Mouse (Mus musculus): ENCODE data around the gene Ubxn1.
"Not testable (repeated sequence)": the region's sequence is repeated elsewhere in the genome, so short reads cannot be mapped to it uniquely, and the experiment has no call there.

Ubxn1 gene

DNA sequence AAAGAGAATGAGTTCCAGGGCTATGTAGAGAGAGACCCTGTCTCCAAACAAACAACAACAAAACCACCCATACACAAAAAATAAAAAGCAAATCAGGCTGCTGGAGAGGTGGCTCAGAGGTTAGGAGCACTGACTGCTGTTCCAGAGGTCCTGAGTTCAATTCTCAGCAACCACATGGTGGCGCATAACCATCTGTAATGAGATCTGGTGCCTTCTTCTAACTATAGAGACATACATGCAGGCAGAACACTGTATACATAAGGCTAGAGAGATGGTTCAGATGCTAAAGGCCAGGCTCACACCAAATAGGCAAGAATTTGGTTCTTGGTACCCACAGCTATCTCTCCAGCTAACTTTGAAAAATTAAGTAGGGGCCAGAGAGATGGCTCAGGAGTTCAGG, 12.3 kb upstream of the Ubxn1 start:
- DNase-seq: peak; percentile 29

- no peak for DNase-seq
Observed at GRCm38 (mm10) chr19:8864265-8864664, 7.0 kb upstream of the Ubxn1 start.

- not testable (repeated sequence) for DNase-seq
Observed at GRCm38 (mm10) chr19:8870381-8870780, 915 bp upstream of the Ubxn1 start.

DNA sequence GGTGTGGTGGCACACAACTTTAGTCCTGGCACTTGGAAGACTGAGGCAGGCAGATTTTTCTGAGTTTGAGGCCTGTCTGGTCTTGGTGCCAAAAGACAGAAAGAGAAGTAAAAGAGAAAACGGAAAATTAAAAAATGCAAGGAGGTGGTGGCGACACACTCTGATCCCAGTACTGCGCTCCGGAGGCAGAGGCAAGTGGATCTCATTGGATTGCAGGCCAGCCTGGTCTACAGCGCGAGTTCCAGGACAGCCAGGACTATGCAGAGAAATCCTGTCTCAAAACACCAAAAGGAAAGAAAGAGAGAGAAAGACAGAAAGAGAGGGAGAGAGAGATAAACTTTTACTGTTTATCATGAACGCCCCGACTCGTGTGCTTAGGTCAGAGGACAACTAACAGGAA, 458 bp upstream of the Ubxn1 start:
- peak; percentile 14 for DNase-seq

DNA sequence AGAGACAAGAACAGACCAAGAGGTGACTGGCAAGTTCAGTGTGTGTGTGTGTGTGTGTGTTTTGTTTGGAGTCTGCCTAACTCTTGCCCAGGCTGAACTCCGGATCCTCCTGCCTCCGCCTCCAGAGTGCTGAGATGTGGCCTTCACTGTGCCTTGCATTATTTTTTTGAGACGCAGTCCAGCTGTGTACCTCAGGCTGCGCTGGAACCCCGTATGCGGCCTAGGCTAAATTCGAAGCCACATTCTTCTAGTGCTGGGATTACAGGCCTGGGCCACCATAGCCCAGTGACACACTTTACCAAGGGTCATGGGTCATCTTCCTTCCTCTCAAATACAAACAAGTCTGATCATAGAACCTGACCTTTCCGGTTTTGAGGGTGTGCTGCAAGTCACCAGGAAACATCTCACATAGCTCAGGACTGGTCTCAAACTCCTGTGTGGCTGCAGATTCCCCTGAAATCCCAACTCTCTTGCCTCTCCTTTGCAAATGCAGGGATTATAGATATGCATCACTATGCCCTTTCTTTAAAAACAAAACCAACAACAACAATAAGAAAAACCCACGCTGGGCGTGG, 1.1 kb downstream of the Ubxn1 start:
- DNase-seq: no peak

- no peak for DNase-seq
Observed at GRCm38 (mm10) chr19:8875031-8875430, 3.7 kb downstream of the Ubxn1 start.

GRCm38 (mm10) chr19:8880311-8881033, 9.2 kb downstream of the Ubxn1 start, which contains the start of gene Uqcc3:
Uqcc3 (minus strand) TSS chr19:8880923.
- DNase-seq: peak; percentile 94

GRCm38 (mm10) chr19:8881034-8881392, 9.7 kb downstream of the Ubxn1 start:
- DNase-seq: no peak

GRCm38 (mm10) chr19:8883616-8884015, 12.3 kb downstream of the Ubxn1 start, which contains the start of the genes Lbhd1 and Gm49403:
Lbhd1 (plus strand) TSS chr19:8883732.
Gm49403 (plus strand) TSS chr19:8883930.
- peak; percentile 86 for DNase-seq

- DNase-seq: no peak
Observed at GRCm38 (mm10) chr19:8886916-8887584, 15.8 kb downstream of the Ubxn1 start.

DNA sequence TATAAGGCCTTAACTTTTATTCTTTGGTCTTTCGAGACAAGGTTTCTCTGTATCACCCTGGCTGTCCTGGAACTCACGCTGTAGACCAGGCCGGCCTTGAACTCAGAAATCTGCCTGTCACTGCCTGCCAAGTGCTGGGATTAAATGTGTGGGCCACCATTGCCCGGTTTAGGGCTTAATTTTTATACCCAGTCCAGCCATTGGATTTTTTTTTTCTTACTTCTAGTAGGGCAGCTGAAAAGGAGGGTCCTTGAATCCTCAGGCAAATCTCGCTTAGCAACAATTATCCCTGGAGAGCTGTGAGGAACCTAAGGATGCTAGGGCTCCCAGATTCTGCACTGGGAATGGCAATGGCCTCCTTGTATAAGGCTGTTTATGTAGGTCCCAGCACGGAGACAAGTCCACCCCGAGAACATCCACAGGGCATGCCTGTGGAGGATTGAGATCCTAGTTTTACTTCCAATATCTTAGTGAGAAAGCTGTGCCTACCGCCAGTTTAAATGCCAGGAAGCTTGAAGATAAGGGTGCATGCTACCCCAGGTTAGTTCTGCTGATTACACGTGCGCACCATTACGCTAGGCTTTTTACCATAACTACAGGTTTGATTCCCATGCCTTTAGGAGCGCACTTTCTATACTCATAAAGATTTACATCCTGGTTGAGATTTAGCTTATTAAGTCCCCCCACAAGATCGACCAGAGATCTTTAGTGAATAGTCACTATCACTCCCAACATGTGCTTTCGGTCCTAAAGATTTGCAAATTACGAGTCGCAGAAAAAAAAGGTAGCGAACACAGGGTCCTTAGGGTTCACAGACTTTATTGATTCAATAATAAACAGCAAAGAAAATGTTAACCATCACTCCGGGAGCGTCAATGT, 16.5 kb downstream of the Ubxn1 start:
- no peak for DNase-seq

- DNase-seq: peak; percentile 98
Observed at GRCm38 (mm10) chr19:8888511-8889385, 17.5 kb downstream of the Ubxn1 start, which contains the start of the genes 1810009A15Rik and Gm49416. 1810009A15Rik (plus strand) TSS chr19:8888853. Gm49416 (plus strand) TSS chr19:8888926.

DNA sequence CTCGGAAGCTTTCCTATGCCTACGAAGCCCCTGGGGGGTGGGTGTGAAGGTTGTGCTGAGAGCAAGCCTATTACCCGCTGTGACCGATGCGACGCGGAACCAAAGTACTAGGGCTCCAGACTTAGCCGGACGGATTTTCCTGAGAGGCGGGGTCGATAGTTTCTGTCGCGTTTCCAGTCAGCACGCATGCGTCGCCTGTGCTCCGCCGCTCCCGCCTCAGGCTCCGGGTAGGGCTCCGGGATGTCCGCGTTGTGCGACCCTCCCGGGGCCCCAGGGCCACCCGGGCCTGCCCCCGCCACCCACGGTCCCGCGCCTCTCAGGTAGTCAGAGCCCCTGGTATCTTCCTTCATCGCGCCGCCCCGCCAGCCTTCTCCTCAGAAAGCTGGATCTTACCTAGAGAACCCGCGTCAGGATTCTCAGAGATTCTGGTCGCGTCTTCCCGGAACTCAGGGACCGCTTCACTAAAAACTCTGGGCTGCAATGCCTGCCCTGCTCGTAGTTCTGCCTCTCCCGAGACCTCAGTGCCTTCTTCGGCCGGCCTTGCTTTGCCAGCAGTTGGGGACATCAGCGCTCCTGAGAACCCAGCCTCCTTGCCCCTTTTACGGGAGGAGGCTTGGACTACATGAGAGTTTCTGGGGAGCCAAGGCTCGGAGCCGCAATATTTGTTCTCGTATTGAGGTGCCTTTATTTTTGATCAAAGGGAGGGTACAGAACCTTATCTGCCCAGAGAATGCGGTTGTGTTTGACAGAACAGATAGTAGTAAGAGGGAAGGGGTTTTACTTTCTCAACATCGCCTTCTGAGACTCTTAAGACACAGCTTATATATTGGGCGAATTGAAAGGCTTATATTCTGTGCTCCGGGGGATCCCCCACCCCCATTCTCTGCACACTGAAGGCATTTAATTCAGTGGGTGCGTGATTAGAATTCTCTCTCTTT, 21.8 kb downstream of the Ubxn1 start, which contains the start of gene Ints5:
TSS of gene Ints5 (plus strand) at position 177 of the 938 bp plus-strand sequence.
- peak; percentile 94 for DNase-seq

DNA sequence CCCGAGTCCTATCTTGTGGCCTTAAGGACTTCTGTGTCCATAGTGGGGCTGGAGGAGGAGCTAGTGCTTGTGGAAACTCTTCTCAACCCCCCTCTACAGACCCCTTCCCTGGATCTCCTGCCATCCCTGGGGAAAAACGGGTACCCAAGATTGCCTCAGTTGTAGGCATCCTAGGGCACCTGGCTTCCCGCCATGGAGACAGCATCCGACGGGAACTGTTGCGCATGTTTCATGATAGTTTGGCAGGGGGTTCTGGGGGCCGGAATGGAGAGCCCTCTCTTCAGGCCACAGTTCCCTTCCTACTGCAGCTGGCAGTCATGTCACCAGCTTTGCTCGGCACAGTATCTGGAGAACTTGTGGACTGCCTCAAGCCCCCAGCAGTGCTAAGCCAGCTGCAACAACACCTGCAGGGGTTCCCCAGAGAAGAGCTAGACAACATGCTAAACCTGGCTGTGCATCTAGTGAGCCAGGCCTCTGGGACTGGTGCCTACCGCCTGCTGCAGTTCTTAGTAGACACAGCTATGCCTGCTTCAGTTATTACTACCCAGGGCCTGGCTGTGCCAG, 24.2 kb downstream of the Ubxn1 start:
- no peak for DNase-seq

GRCm38 (mm10) chr19:8896231-8896630, 24.9 kb downstream of the Ubxn1 start:
- DNase-seq: not testable (repeated sequence)

GRCm38 (mm10) chr19:8897211-8897864, 26.0 kb downstream of the Ubxn1 start:
- peak; percentile 69 for DNase-seq

- peak; percentile 98 for DNase-seq
Observed at GRCm38 (mm10) chr19:8897865-8898495, 26.7 kb downstream of the Ubxn1 start, which contains the start of gene Ganab. Ganab (plus strand) TSS chr19:8898071.

DNA sequence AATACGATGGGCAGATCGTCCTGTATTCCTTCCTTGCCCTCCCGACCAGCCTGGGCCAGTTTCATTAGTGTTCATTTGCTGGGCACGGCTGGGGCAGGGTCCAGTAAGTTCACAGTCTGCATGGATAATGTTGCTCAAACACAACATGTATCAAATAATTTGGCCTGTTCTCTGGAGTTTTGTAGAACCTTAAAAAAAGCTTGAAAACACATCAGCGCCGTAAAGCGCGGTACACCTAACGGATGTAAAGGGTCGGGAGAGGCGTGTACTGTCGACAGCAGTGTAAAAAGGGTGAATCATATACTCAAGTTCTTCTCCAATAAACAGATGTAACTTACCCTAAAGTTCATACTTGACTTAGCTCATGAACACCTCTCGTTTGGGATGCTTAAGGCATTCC, 27.3 kb downstream of the Ubxn1 start:
- DNase-seq: no peak

DNA sequence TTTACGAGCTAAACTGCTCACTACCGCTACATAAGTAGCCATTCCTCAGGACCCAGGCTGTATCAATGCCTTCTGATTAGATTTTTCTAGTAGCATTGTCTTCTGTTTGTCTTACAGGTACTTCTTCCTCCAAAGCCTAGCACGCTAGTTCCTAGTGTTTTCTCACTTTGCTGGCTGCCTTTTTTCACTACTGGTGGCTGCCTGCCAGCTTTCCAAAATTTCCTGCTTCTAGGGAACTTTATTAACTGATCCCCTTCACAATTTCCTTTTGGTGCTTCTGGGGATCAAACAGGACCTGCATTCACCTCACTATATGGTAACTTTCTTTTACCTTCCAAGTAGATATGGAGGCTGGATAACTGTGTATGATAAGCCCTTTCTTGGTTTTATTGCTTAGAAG, 27.8 kb downstream of the Ubxn1 start:
- no peak for DNase-seq

All from retina, postnatal 1 day (tissue).